Mouse (Mus musculus): ENCODE measurements around the gene Srpk1.
"Not testable (repeated sequence)": the region's sequence is repeated elsewhere in the genome, so short reads cannot be mapped to it uniquely, and the experiment has no call there.

Srpk1 gene

GRCm38 (mm10) chr17:28556635-28557396 is 65.7 kb downstream of the Srpk1 start:
- no peak for DNase-seq (ENCODE audit: low spot score in 2 of 2)

DNA sequence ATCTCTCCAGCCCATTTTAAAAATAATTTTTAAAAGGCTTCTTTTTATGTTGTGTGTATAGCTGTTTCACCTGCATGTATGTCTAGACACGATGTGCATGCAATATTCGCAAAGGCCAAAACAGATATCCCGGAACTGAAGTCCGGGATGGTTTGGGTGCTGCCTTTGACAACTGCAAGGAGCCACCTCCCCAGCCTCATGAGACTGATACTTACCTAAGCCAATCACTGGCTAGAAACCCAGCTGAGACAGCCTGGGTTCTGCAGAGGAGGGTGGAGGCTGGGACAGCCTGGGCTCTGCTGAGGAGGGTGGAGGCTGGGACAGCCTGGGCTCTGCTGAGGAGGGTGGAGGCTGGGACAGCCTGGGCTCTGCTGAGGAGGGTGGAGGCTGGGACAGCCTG is 68.5 kb downstream of the Srpk1 start:
- DNase-seq (ENCODE audit: low spot score in 2 of 2) = not testable (repeated sequence)

- DNase-seq (ENCODE audit: low spot score in 2 of 2) = peak; percentile 77 to 79
Observed at GRCm38 (mm10) chr17:28553040-28553793, 69.3 kb downstream of the Srpk1 start.

DNA sequence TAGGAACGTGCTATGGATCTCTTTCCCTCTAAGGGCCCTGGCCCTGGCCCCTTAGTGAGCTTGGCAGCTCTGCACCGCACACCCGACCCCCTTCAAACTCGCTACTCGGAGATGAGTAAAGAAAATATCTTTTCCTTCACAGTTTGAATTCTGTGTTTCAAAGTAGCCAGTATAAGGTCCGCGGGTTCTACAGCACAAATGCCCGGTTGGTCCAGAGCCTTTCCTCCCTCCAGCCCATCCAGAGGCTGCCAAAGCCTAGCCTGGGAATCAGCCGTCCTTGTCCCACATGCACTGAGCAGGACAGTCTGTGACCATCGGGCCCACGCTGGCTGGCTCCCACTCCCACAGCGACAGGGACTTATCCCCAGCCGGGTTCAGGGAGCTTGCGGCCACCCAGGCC is 73.4 kb downstream of the Srpk1 start, which contains the start of gene Clpsl2:
Clpsl2 (plus strand) TSS at position 301 of the 400 bp plus-strand sequence.
- DNase-seq (ENCODE audit: low spot score in 2 of 2) = no peak

DNA sequence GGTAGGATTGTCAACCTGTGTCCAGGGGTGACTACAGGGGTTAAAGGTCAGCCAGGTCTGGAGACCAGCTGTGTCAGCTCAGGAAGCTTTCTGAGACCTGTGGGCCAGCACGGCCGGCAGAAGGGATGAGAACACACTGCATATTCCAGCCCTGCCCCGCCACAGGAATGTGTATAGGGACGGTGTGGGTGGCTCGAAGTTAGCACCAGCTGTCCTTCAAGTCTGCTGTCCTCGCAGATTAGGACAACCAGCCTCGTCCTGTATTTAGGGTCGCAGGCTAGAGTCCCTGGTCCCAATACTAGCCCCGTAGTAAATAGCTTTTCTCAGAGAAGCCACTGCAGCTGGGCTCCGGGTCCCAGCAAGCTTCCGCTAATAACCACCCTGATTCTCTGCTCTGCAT is 74.0 kb downstream of the Srpk1 start:
- no peak for DNase-seq (ENCODE audit: low spot score in 2 of 2)

GRCm38 (mm10) chr17:28546925-28547324 is 75.6 kb downstream of the Srpk1 start:
- DNase-seq (ENCODE audit: low spot score in 2 of 2) = no peak

GRCm38 (mm10) chr17:28537881-28538280 is 84.6 kb downstream of the Srpk1 start:
- DNase-seq (ENCODE audit: low spot score in 2 of 2) = no peak
